Mouse (Mus musculus) left cerebral cortex, adult 11 months (tissue): ENCODE results near the gene Hcst.

ENCODE experiments used
- DNase-seq: peaks from one replicate; pipeline ENCODE4 v3.0.0; 2022; ENCODE audit warnings: low spot score

The Hcst gene

DNA sequence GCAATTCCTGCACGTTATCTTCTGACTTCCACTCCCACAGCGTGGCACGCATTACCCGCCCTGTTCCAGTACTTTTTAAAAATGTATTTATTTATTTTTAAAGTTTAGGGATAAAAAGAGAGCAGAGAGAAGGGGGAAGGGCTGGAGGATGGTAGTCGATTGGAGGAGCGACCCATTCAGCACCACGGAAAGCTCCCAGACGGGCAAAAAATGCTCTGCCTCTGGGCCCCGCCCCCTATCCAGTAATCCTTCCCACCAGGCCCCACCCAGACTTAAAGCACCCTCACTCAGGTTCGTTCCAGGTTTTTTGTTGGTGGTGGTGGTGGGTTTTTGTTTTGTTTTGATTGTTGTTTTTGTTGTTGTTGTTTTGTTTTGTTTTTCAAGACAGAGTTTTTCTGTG, 14.6 kb upstream of the Hcst start:
- DNase-seq = no peak

DNA sequence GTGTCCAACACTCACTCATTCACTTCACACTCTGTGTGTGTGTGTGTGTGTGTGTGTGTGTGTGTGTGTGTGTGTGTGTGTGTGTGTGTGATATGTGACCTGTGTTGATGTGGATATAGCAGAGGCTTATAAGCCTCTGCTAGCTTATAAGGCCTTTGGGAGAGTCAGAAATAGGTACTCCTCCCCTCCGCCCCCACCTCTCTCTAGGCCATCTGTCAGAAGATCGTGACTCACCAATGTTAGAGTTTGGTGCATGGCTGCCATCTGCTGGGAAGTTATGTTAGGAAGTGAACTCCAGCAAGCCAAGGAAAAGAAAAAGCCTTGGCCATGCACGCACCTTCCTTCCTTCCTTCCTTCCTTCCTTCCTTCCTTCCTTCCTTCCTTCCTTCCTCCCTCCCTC, 12.1 kb upstream of the Hcst start:
- peak; percentile 80 for DNase-seq

DNA sequence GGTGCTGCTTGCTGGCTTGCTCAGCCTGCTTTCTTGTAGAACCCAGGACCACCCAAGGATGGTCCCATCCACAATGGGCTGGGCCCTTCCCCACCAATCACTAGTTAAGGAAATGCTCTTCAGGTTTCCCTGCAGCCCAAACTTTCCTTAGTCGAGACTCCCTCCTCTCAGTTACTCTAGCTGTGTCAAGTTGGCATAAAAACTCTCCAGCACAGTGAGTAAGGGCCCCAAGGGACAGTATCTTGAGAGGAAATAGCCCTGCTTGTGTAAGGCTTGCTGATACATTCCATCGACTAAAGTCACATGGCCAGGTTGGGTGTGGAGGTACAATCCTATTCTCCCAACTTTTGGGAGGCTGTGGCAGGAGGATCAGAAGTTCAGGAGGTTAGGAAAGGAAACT, 10.5 kb upstream of the Hcst start:
- DNase-seq = no peak

DNA sequence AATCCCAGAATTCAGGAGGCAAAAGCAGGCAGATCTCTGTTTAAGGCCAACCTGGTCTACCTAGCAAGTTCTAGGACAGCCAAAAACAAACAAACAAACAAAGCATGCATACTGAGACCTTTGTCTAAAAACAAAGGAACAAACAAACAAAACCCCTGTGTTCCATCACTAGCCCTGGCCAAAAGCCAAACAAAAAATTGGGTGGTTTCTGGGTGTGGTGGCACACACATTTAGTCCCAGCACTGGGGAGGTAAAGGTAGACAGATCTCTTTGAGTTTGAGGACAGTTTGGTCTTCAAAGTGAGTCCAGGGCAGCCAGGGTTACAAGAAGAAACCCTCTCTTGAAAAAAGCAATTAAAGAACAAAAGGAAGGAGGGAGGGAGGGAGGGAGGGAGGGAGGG, 9.7 kb upstream of the Hcst start:
- no peak for DNase-seq

DNA sequence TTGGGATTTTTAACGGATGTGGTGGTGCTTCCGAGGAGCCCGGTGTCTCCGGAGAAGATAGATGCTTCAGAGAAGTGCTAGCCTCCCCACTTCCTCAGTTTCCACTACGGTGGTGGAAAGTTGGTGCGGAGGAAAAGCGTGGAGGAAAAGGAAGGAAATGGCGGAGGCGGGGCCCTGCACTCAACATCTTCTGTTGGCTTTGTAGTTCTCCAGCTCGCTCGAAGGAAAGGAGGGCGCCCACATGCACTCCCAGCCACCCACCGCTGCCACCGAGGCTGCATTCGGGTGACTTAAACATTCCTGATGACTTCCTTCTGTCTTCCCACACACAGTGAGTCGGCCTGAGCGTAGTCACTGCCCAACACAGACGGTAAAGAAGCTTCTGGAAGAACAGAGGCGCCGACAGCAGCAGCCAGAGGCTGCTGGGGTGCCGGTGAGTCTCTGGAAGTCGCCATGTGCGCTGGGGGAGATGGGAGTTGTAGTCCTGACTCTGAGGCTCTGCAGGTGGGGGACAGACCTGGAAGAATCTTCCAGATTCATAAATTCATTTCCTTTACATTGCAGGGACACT, 3.5 kb upstream of the Hcst start:
- DNase-seq = no peak

DNA sequence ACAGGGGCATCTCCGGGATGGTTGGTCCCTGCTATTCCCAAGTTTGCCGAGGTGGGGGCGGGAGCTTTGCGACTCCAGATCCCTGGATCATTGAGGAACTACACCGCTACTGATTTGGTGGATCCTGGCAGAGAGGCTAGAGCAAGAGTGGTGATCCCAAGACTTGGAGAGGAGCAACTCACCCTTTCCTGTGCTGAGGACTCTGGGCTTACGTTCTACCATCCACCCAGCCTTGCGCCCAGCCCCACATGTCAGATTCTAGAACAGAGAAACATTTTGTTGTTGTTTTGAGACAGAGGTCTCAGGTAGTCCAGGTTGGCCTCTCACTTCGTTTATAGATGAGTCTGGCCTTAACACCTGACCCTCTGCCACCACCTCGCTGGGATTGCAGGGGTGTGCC, 2.9 kb upstream of the Hcst start:
- DNase-seq = no peak

DNA sequence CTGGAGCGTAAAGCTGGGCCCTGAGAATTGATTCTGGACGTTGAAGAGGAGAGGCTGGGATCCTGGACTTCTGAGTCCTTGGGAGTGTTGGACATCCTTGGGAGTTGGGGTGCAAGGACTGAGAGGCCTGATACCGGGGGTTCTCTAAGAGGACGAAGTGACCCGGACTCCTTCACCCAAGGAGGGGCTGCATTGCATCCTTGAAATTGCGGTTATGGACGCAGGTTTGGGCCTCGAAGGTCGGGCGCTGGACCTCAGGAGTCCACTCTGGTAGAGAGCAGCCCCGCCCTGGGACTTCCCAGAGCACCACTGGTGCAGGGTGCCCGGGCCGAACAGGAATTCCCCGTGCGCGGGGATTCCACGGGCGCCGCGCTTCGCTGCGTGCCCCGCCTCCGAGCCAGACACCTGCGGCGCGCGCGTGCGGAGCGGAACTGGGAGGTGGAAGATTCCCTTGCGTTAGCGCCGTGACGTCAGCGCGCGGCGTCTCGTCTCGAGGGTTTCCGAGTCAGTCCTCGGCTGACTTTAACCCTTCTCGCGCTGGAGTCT, 2.3 kb upstream of the Hcst start:
- DNase-seq = peak; percentile 88

DNA sequence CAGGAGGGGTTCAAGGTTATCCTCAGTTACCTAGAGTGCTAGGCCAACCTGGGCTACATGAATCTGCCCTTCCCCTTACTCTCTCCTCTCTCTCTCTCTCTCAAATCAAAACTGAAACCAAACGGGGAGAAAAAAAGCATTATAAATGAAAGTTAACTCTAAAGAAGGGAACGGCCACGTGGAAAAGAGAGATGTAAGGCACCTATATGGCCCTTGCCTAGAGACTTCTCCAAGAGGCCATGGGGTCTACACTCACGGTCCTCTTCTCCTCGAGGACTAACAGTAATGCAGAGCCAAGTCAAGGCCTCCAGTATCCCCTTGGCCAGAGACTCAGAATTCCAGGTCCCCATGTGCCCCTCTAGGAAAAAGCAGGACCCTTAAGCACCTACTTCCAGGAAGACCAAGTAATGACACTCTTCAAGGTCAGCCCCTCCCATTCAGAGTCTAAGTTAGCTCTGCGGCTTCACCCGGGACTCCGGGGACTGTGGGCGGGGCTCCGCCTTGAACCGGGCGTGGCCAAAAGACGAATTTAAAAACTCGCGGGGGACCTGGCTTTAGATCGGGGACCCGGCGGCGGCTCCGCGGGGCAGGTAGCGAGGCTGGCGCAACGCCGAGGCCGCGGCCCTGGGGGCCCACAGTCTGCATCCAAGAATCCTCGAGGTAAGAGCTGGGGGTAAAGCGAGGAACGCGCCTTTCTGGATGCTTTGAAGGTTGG, 1.7 kb upstream of the Hcst start, which contains the start of gene Nfkbid:
Gene Nfkbid, plus strand, starts transcription at position 558 of the 715 bp plus-strand sequence.
- DNase-seq = no peak

DNA sequence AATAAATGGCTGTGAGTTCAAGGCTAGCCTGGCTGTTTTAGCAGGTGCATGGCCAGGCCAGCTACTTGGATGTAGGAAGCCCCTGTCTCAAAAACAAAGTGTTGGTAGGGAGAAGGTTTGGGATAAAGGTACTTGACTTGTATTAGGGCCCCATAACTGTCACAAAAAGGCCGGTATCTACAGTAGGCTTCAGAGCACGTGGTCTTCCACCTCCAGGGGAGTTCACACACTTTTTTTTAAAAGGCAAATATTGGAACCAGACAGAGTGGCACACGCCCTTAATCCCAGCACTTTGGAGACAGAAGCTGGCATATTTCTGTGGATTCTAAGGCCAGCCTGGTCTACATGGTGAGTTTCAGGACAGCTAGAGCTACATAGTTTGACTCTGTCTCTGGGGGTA, 1.0 kb upstream of the Hcst start:
- DNase-seq = no peak

DNA sequence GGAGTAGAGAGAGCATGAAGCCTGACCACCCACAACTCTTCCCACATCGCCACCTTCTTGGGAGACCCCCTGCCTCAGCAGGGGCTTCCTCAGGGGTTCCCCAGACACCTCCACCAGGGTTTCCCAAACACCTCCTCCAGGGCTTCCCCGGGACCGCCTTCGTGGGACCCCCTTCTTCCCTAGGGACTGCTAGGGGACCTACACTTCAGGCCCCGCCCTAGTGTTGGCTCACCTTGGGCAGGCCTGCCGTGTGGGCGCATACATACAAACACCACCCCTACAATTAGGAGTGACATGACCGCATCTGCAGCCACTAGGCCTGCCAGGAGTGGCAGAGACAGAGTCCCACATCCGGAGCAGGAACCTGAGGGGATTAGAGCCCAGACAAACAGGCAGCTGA, 1.8 kb downstream of the Hcst start:
- DNase-seq = no peak

DNA sequence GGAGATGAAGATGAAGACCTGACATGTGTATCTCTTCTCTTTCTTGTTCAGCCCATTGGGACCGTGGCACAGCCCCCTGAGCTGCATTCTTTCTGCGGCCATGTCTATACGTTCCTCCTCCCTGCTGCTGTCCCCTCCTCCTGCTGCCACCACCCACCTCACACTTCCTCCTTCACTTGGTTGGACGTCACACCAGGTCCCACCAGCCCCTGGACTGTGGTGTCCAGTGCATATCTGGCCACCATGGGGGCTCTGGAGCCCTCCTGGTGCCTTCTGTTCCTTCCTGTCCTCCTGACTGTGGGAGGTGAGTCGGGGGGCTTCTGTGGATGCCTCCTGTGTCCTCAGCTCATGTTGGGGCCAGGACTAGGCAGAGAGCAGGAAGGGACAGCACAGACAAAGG, 6.1 kb downstream of the Hcst start, which contains the start of gene Tyrobp:
Gene Tyrobp, plus strand, starts transcription at position 165 of the 400 bp plus-strand sequence.
- DNase-seq = no peak

DNA sequence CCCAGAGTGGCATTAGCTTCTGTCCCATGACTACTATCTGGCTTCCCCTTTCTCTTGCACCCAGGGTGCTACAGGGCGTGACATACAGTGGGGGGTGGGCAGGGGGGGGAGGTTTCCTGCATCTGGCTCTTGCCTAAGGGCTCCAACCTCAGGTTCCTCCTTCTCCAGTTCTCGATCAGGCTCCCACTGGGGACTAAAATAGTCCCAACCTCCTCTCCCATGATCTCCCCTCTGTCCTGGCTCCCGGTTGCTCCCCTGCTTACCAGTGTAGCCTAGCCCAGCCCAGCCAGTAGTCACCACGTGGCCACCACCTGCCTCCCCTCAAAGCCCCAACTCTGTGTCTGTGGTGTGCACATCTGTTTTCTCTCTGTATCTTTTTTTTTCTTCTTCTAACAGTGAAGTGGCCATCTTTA, 6.9 kb downstream of the Hcst start:
- DNase-seq = no peak

DNA sequence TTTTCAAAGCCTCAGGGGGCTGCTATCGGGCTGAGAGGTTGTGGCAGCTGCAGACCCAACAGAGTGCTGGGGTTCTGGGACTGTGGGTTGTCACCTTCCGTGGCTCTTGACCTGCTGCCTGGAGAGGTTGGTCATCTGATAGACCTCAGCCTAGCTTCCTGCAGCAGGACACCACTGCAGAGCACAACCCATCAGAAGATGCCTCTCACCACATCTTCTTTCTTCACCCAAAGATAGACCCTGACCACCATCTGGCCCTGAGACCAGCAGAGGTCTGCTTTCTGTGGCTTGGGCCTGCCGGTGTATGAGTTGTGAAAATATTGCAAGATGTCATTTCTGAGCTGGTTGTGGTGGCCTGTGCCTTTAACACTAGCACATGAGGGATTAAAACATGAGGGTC, 8.6 kb downstream of the Hcst start:
- DNase-seq = no peak

DNA sequence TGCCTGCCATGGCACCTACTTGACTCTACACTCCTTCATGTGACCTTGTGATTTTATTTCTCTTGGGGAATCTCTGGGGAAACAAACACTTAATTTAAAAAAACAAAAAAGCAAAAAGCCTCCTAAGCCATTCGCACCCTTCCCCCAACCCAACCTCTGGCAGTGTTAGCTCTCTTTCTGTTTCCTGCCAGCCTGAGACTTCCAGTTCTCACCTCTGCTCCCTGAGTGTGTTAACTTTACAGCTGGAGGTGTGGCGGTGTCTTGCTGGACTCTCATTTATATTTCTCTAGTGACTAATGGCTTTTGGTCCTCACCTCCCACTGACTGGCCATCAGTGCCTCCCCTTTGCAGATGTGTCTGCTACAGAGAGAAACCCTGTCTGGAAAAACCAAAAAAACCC, 9.9 kb downstream of the Hcst start:
- no peak for DNase-seq

DNA sequence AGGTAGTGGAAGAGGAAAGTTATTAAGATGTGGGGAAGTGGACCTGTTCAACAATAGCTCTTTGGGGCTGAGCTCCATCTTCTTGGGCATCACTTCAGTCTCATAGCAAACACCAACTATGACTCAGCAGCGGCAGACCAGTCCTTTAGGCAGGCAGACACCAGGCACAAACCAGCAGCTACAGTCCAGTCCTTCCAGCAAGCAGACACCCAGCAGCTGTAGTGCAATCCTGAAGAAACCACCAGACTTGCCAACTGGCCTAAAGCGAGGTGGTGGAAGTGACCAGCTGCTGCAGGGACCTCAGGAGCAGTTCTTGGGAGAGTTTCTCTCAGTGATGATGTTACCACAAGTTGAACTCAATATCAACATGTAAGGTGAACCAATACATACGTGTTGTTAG, 11.0 kb downstream of the Hcst start:
- DNase-seq = no peak

DNA sequence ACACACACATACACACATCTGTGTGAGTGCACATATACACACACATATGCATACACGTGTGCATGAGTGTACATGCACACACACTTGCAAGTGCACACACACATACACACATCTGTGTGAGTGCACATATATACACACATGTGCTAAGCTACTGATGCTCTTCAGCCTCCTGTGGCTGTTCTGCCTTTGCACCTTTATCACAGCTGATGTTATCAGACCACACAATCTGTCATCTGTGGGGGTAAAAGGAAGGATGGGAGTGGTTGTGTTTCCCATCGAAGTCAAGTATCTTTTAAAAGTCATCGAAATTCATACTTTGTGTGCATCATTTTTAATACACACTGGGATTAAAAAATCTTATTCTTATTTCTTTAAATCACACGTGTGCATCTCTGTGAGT, 17.3 kb downstream of the Hcst start:
- no peak for DNase-seq

DNA sequence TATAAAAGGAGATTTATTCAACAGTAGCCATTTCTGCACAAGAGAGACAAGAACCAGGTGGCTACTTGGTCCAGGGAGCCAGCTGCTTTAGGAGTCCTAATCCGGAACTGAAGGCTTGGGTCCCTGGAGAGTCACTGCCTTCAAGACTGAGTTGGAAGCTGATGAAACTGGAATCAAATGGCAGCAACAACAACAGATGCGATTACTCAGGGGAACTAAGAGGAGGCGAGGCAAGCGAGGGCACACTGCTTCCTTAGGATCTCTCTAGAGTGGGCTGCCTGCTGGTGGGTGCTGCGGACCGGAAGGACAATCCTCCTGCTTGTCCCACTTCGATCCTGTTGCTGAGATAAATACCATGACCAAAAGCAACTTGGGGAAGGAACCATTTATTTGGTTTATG, 20.0 kb downstream of the Hcst start:
- DNase-seq = no peak

DNA sequence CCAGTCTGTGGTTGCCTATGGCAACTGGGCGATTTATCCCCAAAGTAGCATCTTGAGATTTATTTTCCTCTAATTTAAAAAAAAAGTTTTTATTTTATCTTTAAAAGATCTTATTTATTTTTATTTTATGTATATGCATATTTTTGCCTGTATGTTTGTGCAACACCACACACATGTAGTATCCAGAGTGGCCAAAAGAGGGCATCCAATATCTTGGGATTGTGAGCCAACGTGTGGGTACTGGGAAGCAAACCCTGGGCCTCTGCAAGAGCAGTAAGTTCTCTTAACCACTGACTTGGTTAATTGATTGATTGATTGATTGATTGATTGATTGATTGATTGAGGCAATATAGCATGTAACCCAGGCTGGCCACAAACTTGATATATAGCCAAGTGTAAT, 24.8 kb downstream of the Hcst start:
- DNase-seq = no peak

DNA sequence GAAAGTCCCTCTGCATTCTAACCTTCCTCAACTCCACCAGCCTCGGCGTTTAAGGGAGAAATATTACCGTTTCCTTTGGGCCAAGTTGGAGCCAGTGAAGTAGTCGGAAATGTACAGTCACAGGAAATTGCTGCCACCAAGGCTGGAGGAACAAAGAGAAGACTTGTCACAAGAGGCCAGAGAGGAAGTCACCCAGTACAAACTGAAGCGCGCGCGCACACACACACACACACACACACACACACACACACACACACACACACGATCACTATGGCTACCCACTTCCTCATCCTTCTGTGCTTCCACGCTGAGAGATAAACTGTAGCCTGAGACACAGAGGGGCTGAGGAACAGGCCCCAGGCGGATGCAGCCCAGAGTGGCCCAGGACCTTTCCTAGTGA, 25.3 kb downstream of the Hcst start:
- DNase-seq = no peak

DNA sequence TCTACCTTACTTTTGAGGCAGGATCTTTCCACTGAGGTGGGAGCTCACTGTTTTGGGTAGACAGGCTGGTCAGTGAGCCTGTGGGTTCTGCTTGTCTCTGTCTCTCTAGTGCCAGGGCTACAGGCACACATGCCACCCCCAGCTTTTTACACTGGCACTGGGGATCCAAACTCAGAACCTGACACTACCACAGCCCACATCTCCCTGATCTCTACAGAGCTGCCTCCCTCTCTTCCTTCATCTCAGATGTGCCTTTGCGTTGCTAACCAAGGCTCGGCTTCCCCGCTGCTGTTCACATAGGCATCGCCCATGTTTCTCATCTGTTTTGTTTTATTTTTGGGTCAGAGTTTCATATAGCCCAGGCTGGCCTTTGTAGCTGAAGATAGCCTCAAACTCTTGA, 26.0 kb downstream of the Hcst start:
- no peak for DNase-seq

DNA sequence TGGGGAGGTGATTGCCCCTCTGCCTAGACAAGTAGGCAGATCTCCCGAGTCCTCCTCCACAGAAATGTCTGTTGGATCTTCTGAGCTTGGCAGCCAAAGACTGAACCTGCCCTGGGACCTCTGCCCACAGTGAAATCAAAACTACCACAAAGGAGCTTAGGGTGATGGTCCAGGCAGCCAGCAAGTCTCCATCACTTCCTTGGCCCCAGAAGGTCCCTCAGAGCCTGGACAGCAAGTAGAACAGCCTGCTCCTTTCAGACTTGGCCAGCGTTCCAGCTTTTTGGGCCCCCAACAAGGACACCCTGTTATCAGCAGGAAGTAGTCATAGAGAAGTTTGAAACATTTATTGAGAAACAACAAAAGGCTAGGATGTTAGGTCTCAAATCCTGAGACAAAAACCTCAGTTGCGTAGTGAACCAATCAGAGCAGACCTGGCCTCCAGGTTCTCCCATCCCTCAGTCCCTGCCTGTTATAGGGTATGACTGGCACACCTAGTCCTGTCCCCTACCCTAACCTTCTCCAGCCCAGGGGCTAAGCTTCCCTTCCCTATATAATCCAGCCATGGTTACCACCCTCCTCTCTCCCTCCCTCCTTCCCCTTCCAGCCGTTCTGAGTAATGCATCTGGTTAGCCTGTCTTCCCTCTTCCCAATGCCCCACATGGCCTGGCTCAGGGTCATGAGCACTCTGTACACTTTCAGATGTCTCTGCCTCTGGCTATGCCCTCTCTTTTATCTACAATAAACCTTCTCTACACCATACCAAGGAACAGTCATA, 26.7 kb downstream of the Hcst start:
- DNase-seq = no peak

DNA sequence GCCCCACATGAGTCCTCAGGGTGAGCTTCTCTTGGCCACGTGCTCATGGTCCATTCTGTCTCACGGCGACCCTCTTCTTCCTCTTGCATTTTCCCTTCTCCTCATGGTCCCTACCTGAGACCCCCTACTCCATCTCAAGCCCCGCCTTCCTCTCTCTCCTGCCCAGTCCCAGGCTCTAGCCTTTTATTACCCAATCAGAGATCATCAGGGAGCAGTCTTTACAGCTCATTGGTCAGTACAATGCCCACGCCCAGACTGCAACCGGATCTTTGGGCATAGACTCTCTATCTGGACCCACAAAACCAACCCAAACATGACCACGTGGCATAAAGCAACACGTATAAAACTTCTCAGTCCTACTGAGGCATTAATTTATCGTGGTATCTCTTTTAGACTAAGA, 35.5 kb downstream of the Hcst start:
- no peak for DNase-seq

DNA sequence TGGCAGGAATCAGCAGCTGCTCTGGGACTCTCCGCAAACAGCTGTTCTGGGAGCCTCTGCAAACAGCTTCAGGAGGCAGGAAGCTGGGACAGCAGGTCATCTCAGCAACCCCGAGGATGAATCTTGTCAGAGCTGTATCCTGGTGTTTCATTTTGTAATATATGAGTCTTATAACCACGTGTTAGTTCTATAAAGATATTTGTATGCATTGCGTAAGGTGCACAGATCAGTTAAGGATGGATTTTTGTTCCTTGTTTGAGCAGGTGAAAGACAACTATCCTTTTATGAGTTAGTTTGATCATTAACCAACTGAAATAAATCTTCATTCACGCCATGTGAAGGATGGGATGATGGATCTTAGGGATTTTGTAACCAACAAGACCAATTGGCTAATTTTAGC, 39.6 kb downstream of the Hcst start:
- no peak for DNase-seq
